Mouse (Mus musculus) adrenal gland, postnatal 25 days (tissue): ENCODE data around the gene Ankrd13d. TPM values are rescaled to one million over a fixed set of nuclear protein-coding genes. Genes with fewer than 3 reads are reported as not detected.

Source experiments
- DNase-seq: peaks from one replicate; pipeline ENCODE4 v3.0.0; 2021; ENCODE audit warnings: mixed read lengths
- long read RNA-seq: library from polyadenylated mRNA; stranded (forward); transcript quantifications from one replicate; pipeline ENCODE4 v2.0.0, GENCODE M21; 2021
- total RNA-seq: library from RNA; stranded (reverse); gene quantifications from 2 replicates; pipeline ENCODE4 v1.2.3, GENCODE M21; 2021

Ankrd13d gene
- 4.3 and 4.9 TPM in 2 replicates for total RNA-seq
- long read RNA-seq, partial matches to known transcripts, result 2 of 4 reads
- long read RNA-seq, other reads (novel, unspliced or antisense), result 2 of 4 reads

DNA sequence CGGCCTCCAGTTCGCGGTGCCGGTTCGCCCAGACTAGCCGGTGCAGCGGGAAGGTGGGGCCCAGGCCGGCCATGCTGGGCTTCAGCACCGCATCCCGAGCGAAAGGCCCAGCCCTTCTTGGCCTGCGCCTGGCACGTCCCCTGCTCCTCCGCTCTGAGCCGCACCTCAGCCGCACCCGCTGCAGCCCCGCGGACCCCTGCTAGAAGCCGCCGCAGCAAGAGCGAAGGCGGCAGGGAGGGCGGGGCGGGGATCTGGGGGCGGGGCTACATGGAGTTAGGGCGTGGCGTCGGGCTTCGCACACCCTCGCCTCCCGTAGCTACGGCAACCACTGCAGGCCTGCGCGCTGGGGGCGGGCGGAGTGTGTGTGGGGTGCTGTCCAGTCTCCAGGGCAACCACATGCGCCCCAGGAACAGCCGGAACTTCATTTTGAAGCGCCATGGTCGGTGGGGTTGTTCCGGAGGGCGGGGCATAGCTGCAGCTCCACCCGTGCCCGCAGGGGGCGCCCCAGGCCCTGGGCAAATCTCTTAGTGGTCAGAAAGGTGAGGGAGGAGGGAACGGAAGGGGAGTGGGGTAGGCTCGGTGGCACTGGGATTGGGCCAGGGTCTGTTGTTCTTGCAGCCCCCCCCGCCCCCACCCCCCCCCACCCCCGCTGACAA is at the start of gene Ankrd13d:
Ankrd13d (minus strand) TSS at position 240 of the 656 bp plus-strand sequence.
- peak; percentile 83 for DNase-seq

DNA sequence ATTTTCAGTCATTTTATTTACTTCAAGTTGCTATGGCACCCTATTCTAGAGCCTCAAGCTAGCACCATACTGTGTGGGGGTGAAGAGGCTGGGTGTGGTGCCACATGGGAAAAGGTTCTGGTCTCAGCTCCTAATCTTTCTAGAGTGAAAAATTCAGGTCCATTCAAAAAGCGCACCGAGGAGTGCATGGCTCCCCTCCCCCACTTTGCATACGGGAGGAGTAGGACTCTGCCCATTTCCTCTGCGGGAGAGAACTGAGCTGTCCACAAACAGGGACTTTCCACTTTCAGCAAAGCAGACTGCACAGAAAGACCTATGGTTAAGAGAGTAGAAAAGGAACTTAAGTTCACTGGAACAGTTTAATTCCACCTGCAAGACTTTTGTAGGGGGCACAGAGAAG is 49.7 kb upstream of the Ankrd13d start:
- DNase-seq, result peak; percentile 68

DNA sequence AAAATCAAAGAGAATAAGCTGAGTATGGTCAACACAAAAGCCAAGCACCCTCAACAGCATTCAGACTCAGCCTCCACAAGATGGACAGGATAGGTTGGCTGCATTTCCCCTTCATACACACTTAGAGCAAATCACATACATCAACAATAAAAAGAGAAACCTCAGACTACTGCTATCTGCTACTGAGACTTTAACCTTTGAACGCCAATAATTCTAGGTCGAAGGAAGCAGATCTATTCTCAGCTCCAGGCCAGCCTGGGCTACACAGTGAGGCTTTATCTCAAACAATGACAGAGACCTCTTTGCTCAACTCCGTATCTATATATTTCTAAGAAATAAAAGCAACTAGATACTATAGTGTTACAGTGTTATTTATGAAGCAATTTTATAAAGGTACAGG is 48.3 kb upstream of the Ankrd13d start:
- no peak for DNase-seq

DNA sequence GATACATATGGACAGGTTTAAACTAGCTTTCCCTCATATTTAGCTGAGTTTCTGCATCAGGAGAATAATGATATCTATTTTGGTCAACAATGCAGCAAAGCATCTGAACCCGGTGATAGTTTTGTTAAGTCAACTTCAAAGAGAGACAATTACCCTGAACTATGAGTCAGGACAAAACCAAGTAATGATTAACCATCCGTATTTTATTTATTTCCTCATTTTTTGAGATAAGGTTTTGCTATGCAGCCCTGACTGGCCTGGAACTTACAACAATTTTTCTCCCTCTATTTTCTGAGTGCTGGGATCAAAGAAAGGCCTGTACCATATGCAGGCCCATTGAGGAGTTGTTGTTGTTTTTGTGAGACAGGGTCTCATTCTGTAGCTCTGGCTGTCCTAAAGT is 47.7 kb upstream of the Ankrd13d start:
- no peak for DNase-seq

DNA sequence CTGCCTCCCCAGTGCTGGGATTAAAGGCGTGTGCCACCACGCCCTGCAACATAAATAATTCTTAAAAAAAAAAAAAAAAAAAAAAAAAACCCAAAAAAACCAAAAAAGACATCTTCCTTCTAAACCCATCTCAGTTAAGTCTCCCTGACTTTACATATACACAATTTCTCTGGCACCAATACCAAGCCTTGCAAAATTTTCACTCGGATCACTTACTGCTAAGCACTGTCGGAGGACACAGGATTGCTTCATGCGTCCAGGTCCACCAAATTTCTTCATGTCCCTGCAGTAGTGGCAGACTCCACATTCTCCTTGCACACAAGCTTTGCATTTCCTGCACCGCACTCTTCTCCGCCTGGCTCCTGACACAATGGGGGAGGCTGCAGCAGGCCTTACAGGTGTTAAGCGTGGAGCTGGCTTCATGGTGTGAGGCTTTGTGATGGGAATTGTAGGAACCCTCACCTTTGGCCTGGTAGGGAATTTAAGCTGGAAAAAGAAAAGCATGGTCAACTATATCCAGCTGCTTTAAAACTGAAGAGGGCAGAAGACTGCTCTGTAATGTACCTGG is 45.9 kb upstream of the Ankrd13d start:
- no peak for DNase-seq

DNA sequence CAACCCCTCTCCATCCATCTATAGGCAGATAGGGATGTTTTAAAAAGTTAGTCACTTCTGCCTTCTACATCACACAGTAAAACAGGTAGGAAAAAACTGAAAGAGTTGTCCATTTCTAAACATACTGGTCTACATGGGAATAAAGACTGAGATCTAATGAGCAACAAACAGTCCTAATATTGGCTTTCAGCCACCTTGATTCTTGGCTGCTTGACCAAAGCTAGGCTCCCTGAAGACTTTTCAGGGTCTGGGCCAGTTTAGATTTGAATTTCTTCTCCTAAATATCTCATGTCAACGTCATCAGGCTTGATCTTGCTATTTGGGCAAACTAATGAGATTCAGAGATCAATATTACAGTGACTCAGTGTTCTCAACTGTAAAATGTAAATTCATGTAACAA is 43.9 kb upstream of the Ankrd13d start:
- no peak for DNase-seq

DNA sequence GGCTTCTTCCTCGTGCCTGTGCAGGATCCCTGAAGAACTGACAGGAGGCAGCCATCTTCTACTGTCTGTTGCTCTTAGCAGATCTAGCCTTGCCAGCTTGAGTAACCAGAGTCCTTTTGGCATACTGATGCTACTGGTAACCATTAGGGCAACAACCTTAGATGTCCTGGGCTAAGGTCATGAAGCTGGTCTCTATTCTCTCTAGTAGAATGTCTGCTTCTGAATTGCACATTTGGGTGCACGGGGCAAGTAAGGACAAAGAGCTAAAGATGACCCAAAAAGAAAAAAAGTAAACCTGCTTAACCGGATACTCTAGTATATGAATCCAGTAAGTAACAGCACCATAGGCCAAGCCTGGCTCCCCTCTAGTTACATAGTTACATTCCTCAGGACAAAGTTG is 43.2 kb upstream of the Ankrd13d start:
- no peak for DNase-seq

DNA sequence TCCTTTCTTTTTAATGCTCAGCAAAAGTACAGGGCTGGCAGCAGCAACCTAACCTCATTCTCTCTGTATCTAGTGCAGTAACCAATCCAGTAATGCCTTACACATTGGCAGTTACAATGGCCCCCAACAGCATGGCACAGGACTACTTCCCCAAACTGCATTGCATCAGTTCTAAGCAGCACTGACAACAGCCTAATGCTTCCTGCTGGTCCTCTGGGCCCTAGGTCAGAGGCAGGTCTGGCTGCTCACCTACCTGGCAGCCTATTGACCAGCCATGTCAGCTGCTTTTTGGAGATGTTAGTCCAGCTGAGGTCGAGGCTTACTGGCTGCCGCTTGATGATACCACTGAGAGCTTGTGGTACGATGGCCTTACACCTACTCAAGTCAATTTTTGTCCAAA is 39.2 kb upstream of the Ankrd13d start:
- DNase-seq, result no peak

DNA sequence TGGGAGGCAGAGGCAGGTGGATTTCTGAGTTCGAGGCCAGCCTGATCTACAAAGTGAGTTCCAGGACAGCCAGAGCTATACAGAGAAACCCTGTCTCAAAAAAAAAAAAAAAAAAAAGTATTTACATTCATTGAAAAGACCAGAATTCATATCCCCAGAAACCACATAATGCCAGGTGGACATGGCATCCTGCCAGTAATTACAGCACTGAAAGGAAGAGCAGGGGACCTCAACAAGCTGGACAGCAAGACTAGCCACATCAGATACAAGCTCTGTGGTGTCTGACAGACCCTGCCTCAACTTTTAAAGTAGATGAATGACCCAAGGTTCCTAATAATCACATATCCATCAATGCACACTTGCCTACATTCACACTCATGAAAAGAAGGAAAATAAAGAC is 38.7 kb upstream of the Ankrd13d start:
- DNase-seq, result no peak

DNA sequence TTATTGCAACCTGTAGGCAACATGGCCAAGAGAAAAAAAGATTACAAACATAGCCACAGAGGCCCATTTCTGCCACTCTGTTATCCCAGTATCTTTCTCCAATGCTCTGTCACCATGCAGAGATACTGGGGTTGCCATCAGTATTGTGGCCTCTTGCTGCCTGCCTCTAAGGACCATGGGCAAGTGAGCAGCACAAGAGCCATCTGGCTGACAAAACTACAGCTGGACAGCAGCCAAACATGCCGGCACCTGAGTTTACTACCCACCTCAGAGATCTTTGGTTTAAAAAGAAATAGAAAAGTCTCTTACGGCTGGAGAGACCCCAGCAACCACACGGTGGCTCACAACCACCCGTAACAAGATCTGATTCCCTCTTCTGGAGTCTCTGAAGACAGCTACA is 36.3 kb upstream of the Ankrd13d start:
- DNase-seq, result no peak

DNA sequence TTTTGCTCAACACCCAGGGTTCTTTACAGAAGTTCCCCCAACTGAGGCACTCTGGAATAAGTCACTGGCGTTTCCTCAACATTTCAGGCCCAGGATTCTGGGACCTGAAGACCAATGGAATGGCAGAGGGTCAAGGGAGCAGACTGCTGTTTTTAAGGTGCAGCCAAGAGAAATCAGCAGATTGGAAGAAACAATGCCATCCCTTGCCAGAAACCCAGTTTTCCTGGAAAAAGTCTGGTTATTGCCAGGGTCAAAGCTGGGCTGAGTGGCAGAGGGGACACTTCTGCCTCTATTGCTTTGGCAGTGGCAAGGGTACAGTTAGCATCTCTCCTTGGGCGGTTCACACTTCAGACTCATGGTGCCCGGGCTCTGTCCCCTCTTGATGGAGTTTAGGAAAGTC is 34.2 kb upstream of the Ankrd13d start:
- no peak for DNase-seq

DNA sequence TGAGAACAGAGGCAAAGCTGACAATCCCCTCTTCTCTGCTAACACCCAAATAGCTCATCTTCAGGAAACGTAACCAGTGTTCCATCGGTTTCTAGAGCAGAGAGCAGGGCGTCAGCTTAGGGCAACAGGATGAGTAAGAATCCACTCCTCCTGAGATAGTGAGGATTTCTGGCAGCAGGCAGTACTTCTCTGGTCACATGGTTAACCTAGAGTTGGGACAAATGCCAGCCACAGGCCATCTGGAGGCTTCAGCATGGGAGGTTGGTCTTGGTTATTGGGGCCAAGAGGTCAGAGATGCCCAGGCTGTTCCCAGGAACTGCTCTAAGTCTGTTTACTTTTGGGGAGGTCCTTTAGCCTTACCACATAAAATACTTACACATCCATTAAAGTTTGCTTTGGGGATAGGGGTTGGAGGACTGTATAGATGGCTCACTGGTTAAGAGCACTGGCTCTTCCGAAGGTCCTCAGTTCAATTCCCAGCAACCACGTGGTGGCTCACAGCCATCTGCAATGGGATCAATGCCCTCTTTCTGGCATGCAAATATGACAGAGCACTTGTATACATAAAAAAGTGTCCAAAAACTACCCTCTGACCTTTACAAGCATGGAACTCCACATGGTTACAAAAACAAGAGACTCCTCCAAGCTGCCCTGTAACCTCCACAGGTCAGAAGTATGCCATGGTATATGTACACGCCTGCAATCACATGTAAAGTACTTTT is 32.4 kb upstream of the Ankrd13d start:
- DNase-seq, result peak; percentile 61

DNA sequence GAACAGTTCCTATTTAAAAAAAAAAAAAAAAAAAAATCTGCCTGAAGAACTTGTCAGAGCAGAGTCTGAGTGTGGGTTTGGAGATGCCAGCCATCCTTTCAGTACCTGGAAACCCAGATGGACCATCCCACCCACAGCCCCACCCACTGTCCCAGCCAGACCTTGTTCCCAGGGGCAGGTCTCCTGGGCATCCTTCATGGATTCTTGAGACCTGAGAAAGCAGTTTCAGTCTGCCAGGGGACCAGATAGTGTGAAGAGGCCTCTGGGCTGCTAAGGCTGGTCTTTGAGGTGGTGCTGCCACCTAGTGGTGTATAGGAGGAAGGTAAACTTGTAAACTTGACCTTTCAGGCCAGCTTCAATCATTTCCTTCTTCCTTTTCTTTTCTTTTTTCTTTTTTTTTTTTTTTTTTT is 26.8 kb upstream of the Ankrd13d start:
- DNase-seq, result peak; percentile 46

DNA sequence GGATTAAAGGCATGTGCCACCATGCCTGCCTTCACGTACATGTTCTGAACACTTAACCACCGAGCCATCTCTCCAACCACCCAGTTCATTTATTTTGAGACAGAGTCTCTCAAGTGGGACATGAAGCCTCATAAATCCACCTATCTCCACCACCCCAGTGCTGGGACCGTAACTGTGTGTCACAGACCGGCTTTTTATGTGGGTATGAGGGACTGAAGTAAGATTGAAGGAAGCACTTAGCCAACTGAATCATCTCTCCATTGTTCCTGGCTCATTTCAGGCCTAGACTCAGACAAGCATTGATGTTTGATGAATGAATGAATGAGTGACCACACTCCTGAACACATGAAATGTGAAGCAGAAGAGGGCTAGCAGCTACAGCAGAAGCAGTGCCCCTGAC is 26.4 kb upstream of the Ankrd13d start:
- no peak for DNase-seq

DNA sequence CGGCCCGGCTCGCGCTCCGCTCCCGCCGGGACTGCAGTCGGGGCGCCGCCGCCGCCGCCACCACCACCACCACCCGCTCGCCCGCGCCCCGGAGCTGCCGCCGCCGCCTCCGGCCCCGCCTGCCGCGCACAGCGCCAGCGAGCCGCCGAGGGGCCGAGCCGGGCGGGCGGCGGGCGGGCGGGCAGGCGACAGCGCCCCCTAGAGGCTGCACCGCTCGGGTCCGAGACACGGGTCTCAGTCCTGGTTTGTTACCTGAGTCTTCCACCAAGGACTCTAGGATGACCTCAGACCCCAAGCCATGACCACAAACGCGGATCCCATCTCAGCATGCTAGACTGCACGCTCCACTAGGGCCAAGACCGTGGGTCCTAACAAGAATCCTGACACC is 23.2 kb upstream of the Ankrd13d start, which contains the start of gene Grk2:
Grk2 (minus strand) TSS at position 33 of the 388 bp plus-strand sequence.
- DNase-seq, result peak; percentile 90

DNA sequence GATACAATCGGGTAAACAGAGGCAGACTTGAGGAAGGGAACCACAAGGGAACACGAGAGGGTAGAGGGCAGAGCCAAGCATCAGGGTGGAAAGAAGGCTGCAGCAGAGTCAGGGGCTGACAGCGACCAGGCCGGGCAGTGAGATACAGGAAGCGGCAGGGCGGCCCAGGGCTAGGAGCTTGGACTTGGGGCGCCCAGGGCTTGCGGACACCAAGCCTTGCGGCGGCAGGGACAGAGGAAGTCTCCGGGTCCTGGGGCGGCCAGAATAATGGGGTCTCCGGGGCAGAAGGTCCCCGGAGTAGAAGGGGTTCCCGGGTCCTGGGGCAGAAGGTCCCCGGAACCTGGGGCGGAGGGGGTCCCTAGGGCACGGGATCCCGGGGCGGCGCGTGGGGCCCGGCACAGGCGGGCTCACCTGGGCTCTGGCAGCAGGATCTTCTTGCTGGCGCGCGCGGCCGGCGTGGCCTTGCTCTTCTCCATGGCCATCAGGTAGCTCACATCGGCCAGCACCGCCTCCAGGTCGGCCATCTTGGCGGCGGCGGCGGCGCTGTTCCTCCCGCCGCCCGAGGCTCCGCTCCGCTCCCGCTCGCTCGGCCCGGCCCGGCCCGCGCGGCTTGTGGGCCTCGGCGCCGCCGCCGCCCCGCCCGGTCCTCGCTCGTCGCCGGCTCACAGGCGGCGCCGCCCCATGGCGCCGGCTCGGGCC is 22.7 kb upstream of the Ankrd13d start:
- DNase-seq, result peak; percentile 53

DNA sequence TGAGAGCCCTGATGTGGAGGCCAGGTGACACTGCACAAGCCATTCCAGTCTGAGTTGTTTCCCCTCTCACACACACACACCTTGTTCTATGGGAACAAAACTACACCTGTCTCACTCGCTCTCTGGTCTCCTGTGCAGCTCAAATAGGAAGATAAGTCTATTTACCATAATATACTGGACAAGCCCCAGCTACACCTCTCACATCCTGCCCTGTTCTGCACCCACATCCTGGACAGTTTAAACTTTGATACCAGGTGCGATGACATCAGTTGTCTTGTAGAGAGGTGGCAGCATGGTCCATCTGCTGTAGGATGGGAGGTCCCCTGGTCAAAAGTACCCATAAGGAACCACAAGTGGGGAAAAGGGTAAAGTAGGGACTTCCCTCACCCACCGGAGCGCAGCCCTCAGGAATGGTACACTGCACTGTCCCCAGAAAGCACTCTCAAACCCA is 22.0 kb upstream of the Ankrd13d start:
- no peak for DNase-seq

DNA sequence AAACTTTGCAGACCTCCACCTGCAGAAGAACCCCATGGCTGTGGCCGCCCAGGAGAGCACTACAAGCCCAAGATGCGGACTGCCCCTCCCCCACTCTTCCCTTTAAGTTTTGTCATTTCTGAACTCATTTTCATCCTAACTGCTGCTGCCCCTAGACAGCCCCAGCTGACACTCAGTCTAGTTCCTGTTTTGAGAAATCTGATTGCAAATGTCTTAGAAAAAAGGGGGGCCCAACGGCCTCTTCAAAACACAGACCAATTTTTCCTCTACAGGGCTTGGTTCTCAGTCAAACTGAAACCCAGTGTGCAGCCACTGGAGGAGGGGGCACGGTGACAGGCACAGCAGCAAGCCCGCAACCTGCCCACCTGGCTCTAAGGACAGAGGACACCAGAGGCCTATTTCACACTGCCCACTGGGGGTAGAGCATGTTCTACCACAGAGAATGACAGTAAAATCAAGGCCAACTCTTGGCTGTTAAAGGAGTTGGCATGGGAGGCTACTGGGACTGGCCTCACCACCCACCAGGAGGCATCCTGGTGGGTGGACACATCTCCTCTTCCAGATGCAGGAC is 21.4 kb upstream of the Ankrd13d start:
- no peak for DNase-seq

DNA sequence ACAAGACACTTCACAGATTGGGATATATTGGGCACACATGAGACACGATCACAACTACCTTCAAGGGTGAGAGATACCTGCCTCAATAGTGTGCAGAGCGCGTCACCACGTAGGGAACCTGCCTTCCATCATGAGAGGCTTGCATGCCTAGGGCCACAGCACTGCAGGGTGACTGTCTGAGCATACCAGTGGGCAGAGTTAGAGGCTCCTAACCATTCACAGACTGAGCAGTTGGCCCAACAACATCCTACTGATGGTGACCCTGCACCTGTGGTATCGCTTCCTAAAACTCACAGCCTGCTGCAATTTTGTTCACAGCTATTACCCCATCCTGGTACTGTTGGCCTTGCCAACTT is 20.7 kb upstream of the Ankrd13d start:
- DNase-seq, result no peak

DNA sequence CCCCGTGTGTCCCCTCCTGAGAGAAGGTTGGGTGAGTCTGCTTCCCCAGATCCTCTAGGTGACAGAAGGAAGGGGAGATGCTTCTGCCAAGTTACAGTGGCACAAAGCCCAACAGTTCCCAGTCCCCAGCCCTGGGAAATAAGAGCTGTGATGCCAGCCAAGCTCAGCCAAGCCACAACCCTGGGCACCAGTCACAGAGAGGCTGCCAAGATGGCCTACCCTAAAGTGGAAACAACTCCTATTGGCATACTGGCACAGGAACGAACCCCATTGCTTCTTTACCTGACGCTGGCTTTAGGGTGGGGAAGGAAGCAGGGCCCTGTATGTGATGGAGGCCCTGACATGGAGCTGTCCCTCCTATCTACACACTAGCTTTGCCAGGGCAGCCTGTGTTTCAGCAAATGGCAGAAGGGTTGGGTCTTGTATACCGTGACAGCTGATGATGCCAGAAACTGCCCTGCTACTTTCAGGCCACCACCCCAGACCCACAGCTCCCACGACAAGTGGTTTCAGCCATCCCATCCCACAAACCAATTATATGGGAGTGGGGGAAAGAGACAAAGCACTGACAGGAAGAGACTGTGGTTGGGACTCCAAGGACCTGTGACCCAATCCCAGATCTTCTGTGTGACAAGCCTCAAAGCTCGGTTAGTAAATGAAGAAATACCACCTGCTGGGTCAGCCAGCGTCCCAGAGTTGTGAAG is 20.2 kb upstream of the Ankrd13d start:
- peak; percentile 54 for DNase-seq

DNA sequence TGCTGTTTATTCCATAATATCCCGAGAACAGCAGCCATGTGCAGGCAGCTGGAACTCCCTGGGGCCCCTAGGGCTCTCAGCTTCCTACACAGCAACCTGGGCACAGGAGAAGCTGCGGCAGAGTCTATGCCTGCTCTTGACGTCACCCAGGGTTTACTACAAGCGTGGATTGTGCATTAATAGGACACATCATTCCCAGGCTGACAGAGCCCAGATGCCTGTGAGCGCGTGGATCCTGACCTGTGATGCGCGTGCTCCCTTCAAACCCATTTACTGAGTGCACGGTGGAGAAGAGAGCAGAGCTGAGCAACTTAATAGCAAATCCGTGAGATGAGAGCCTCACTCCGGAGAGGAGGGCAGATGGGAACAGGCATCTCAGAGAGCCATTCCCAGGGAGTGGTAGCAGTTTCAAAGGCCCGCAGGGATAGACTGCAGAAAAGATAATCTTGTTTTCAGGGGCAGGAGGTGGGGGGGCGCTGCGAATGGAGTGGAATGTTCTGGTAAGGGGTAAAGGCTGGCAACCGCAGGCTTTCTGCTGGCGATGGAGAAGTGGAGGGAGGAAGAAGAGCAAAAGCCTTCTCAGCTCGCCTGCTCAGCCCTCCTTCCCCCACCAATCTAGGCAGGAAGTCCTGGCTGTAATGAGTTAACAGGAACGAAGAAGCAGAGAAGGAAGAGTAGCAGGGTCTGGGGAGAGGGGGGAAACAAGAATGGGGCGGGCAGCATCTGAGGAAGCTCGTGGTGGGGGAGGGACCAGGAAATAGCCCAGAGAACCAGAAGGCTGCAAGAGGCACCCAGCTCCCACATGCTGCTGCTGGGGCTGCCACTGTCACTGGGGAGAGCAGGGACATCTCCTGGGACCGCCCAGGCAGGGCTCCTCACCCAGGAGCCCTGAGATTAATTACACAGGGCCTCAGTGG is 19.1 kb upstream of the Ankrd13d start:
- DNase-seq, result no peak
